Mouse (Mus musculus): ENCODE measurements around the gene Serpinb6a. TPM values are rescaled to one million over a fixed set of nuclear protein-coding genes. Genes with fewer than 3 reads are reported as not detected.

The Serpinb6a gene
- 299 and 405 TPM in 2 replicates for polyA plus RNA-seq (2011; ENCODE audit: insufficient read length, low read depth, missing spikeins)

GRCm38 (mm10) chr13:34002058-34003006, at the start of gene Serpinb6a, which contains the start of gene Ripk1:
TSS of gene Serpinb6a (minus strand) at chr13:34002794.
TSS of gene Ripk1 (plus strand) at chr13:34002363.
- Histone ChIP-seq H3K27ac (ENCODE audit: insufficient read depth, low read length) (peak within 1 kb of the TSS; percentile 39), H3K4me3 (ENCODE audit: insufficient read depth, low read length) (peak within 1 kb of the TSS; percentile 76), H3K4me1 (ENCODE audit: control insufficient read depth, insufficient read depth, low read length) (no peaks in the 10 kb centered on the region; the same call in none of the 2 replicates)
- peak; percentile 28; the same call in 1 of the 2 replicates for TF ChIP-seq CTCF (IDR thresholded peaks at IDR 0.05; ENCODE audit: borderline replicate concordance, insufficient read depth, low read length)
- TF ChIP-seq POLR2A (IDR thresholded peaks at IDR 0.05; ENCODE audit: low read depth, low read length): peak; percentile 80

GRCm38 (mm10) chr13:34051692-34052091, 49.1 kb upstream of the Serpinb6a start:
- TF ChIP-seq POLR2A (IDR thresholded peaks at IDR 0.05; ENCODE audit: low read depth, low read length): no peak
- no peak for TF ChIP-seq CTCF (IDR thresholded peaks at IDR 0.05; ENCODE audit: borderline replicate concordance, insufficient read depth, low read length)
- H3K4me1 ChIP-seq (ENCODE audit: control insufficient read depth, insufficient read depth, low read length): no peaks in the 10 kb centered on the region

DNA sequence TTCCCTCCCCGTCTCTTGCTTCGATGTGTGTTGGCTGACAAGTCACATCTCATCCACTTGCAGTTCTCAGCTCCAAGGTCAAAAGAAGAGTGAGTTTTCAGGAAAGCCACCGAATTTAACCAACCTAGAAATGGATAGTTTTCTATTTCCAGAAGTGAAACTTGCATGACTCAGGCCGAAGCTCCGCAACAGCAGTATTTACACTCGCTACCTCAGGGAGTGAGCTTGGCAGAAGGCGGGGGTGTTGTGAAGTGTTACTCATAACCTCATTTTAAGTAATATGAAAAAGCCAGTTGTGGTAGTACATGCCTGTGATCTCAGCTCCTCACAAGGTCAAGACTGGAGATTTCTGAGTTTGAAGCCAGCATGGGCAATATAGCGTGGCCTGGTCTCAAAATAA, 47.9 kb upstream of the Serpinb6a start:
- TF ChIP-seq CTCF (IDR thresholded peaks at IDR 0.05; ENCODE audit: borderline replicate concordance, insufficient read depth, low read length) (no peak), POLR2A (IDR thresholded peaks at IDR 0.05; ENCODE audit: low read depth, low read length) (no peak)
- Histone ChIP-seq H3K27ac (ENCODE audit: insufficient read depth, low read length) (no peak overlapping the region), H3K4me3 (ENCODE audit: insufficient read depth, low read length) (no peak overlapping the region), H3K4me1 (ENCODE audit: control insufficient read depth, insufficient read depth, low read length) (no peaks in the 10 kb centered on the region)

More at GRCm38 (mm10) chr13:34051692-34052091, 49.1 kb upstream of the Serpinb6a start:
- Histone ChIP-seq H3K27ac (ENCODE audit: insufficient read depth, low read length) (no peak overlapping the region), H3K4me3 (ENCODE audit: insufficient read depth, low read length) (no peak overlapping the region)

- Histone ChIP-seq H3K4me1 (ENCODE audit: control insufficient read depth, insufficient read depth, low read length) (no peaks in the 10 kb centered on the region), H3K27ac (ENCODE audit: insufficient read depth, low read length) (no peak overlapping the region), H3K4me3 (ENCODE audit: insufficient read depth, low read length) (no peak overlapping the region)
- no peak for TF ChIP-seq POLR2A (IDR thresholded peaks at IDR 0.05; ENCODE audit: low read depth, low read length)
- no peak for TF ChIP-seq CTCF (IDR thresholded peaks at IDR 0.05; ENCODE audit: borderline replicate concordance, insufficient read depth, low read length)
Measured at GRCm38 (mm10) chr13:34047526-34047925, 44.9 kb upstream of the Serpinb6a start.

- Histone ChIP-seq H3K4me3 (ENCODE audit: insufficient read depth, low read length) (no peak overlapping the region), H3K4me1 (ENCODE audit: control insufficient read depth, insufficient read depth, low read length) (no peaks in the 10 kb centered on the region), H3K27ac (ENCODE audit: insufficient read depth, low read length) (no peak overlapping the region)
- no peak for TF ChIP-seq POLR2A (IDR thresholded peaks at IDR 0.05; ENCODE audit: low read depth, low read length)
- peak; percentile 72 for TF ChIP-seq CTCF (IDR thresholded peaks at IDR 0.05; ENCODE audit: borderline replicate concordance, insufficient read depth, low read length)
Measured at GRCm38 (mm10) chr13:34046421-34047012, 43.9 kb upstream of the Serpinb6a start.

DNA sequence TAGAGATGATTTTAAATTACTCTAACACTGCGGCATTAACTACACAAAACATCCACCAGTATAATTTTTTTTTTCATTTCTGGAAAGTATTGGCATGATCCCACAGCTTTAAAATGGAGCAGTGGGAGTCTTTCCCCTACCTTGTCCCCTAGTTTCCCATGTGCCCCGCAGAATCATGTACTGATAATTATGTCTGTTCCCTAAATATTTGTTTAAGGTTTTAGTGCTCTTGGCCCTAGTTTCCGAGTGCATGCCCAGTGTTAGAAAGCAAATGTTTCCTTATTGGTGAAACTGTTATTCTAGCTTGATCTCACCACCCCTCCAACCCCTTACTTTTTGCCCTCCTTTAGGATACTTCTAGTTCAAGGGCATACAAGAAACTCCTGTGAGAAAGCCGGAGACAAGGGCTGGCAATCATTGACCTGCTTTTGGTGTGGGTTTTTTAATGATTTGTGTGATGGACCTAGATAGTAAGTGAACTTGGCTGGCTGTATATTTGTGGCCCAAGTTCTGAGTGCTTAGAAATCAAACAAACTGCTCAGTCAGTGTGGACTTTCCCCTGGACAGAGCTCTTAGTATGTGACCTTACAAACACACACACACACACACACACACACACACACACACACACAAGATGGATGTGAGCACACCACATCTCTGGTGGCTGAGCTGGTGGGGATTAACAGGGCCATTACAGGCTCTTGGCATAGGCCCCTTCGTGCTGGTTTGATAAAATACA, 43.1 kb upstream of the Serpinb6a start:
- Histone ChIP-seq H3K4me3 (ENCODE audit: insufficient read depth, low read length) (no peak overlapping the region), H3K4me1 (ENCODE audit: control insufficient read depth, insufficient read depth, low read length) (no peaks in the 10 kb centered on the region), H3K27ac (ENCODE audit: insufficient read depth, low read length) (no peak overlapping the region)
- TF ChIP-seq POLR2A (IDR thresholded peaks at IDR 0.05; ENCODE audit: low read depth, low read length) (no peak), CTCF (IDR thresholded peaks at IDR 0.05; ENCODE audit: borderline replicate concordance, insufficient read depth, low read length) (no peak)

GRCm38 (mm10) chr13:34043716-34044393, 41.3 kb upstream of the Serpinb6a start:
- H3K4me1 ChIP-seq (ENCODE audit: control insufficient read depth, insufficient read depth, low read length): no peaks in the 10 kb centered on the region
- no peak overlapping the region for H3K4me3 ChIP-seq (ENCODE audit: insufficient read depth, low read length)
- TF ChIP-seq CTCF (IDR thresholded peaks at IDR 0.05; ENCODE audit: borderline replicate concordance, insufficient read depth, low read length): no peak
- TF ChIP-seq POLR2A (IDR thresholded peaks at IDR 0.05; ENCODE audit: low read depth, low read length): no peak
- H3K27ac ChIP-seq (ENCODE audit: insufficient read depth, low read length): no peak overlapping the region

GRCm38 (mm10) chr13:34040091-34040490, 37.5 kb upstream of the Serpinb6a start:
- TF ChIP-seq CTCF (IDR thresholded peaks at IDR 0.05; ENCODE audit: borderline replicate concordance, insufficient read depth, low read length): no peak
- no peak for TF ChIP-seq POLR2A (IDR thresholded peaks at IDR 0.05; ENCODE audit: low read depth, low read length)
- no peak overlapping the region for H3K27ac ChIP-seq (ENCODE audit: insufficient read depth, low read length)
- no peak overlapping the region for H3K4me3 ChIP-seq (ENCODE audit: insufficient read depth, low read length)
- H3K4me1 ChIP-seq (ENCODE audit: control insufficient read depth, insufficient read depth, low read length): no peaks in the 10 kb centered on the region

DNA sequence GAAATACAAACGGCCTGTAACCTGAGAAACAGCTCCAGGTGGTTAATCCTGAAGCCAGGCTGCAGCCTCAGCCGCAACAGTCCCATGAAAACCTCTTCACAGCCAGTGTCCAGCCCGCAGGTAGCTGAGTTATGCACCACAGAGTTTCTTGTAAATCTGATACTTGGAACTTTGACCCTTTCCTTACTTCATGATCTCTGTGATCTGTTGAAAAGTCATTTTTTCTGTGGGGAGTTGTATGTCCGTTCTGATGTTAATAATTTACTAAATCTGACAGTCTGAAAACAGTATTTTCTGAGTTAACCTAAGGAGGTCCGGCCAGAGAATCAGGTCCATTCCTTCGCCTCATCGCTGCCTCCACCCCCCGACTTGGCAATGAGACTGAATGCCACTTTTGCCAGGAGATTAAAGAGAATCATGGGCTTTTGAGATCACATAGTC, 36.3 kb upstream of the Serpinb6a start:
- TF ChIP-seq CTCF (IDR thresholded peaks at IDR 0.05; ENCODE audit: borderline replicate concordance, insufficient read depth, low read length) (no peak), POLR2A (IDR thresholded peaks at IDR 0.05; ENCODE audit: low read depth, low read length) (no peak)
- H3K4me3 ChIP-seq (ENCODE audit: insufficient read depth, low read length): no peak overlapping the region
- H3K27ac ChIP-seq (ENCODE audit: insufficient read depth, low read length): no peak overlapping the region
- no peaks in the 10 kb centered on the region for H3K4me1 ChIP-seq (ENCODE audit: control insufficient read depth, insufficient read depth, low read length)

Measured in embryonic fibroblast, embryonic 13.5 days (primary cell).